Mouse (Mus musculus): ENCODE data around the gene Ifi27l2a. TPM values are rescaled to one million over a fixed set of nuclear protein-coding genes. Genes with fewer than 3 reads are reported as not detected.

The Ifi27l2a gene
- polyA plus RNA-seq, 3 experiments from 2014 or later = 960 to 1,720 (median 961) TPM

DNA sequence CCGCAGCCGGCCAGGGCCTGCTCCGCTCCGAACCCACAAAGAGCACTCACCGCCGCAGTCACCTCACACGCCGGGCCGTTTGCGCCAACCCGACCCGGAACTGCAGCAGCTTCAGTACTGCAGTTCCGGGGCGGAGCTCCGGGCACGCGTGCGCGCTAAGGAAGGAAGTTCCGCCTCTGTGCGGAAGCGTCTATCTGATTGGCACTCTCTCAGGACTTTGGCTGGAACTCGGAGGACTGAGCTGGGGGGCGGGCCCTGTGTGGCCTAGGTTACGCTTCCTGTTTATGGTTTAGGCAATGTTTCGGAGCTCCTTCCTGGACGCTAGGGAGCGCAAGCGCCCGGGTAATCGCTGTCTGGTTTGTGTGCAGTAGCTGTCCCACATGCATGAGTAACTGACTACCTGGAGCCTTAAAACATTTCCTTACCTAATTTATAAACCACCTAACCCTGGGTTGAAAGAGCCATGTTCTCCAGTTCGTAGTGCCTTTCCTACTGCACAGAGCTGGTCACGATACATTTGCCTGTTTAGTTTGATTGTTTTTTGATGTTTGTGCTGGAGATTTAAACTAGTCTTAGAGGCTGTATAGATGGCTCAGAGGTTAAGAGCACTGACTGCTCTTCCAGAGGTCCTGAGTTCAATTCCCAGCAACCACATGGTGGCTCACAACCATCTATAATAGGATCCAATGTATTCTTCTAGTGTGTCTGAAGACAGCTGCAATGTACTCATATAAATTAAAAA, 17.6 kb downstream of the Ifi27l2a start, which contains the start of gene Ddx24:
Gene Ddx24, minus strand, starts transcription at position 102 of the 742 bp plus-strand sequence.
- ATAC-seq = peak; percentile 99

DNA sequence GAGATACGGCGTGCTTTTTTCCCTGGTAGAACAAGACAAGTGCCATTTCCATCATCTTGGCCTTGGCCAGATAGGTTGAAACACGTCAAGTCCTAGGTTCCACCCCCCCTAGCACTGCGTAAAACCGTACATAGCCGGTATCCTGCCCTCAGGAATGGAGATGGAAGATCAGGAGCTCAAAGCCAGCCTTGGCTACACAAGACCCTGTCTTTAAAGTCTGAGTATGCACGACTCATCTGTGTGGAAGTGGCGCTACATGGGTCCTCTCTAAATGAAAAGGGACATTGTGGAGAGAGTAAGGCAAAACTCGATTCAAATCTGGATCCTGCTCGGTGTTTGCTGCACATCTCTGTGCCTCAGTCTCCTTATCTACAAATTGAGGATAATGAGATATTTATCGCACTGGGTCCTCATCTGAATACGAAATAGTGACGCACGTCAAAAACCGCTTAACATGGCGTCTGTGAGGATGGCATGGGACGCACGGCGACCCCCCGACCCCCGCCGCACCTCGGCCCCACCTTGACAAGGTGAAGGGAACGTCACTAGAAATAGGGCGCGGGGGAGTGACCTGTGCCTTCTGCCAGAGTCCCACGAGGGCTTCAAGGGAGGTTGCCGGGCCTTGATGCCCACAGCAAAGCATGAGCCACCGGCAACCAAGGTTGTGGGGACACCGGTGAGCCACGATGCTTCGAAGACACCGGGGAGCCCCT, 18.3 kb downstream of the Ifi27l2a start:
- ATAC-seq = peak; percentile 1

DNA sequence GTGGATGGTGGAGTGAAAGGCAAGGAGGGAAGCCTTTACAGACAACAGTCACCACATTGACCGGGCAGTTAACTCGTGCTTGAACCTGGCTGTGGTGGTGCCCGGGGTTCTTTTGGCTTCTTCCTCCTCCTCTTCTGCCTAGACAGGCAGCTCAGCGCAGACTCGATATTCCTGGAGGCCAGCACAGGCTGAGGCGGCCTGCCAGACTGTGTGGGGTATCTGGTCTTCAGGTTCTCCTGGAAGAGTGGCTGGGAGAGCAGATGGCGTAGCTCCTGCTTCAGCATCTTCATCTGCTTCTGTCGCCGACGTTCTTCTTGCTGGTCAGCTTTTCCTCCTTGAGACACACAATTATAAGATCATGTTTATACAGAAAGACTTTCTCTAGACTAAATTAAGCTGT, 35.3 kb downstream of the Ifi27l2a start:
- ATAC-seq = no peak

DNA sequence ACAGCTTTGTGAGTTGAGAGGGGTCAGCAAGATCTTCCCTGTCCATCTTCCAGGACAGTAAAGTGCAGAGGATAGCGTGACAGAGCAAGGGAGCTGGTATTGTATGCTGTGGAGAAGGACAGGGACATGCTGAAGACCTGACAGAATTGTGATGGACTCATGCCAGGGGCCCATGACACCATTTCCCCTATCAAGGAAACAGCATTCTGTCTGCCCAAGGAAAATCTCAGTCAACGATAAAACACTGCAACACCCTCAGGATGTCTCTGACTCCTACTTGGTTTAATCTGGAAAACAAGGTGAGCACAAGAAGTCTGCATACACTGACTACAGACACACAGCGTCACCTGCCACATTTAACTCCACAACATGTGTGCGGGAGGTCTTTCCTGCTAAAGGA, 35.8 kb downstream of the Ifi27l2a start, which contains the start of gene 9330161L09Rik:
Gene 9330161L09Rik, minus strand, starts transcription at position 101 of the 400 bp plus-strand sequence.
- no peak for ATAC-seq

DNA sequence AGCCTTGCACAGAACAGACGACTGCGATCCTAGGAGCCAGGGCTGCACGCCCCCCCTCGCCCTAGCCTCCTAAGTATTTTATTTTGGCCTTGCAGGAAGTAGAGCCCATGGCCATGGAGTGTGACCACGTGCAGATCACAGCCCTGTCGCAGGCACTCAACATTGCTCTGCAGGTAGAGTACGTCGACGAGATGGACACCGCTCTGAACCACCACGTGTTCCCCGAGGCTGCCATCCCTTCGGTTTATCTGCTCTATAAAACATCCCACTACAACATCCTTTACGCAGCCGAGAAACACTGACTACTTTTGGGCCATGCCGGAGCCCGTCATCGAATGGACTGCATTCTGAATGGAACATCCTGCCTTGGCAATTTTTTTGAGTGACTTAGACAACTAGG, 39.3 kb downstream of the Ifi27l2a start:
- no peak for ATAC-seq

DNA sequence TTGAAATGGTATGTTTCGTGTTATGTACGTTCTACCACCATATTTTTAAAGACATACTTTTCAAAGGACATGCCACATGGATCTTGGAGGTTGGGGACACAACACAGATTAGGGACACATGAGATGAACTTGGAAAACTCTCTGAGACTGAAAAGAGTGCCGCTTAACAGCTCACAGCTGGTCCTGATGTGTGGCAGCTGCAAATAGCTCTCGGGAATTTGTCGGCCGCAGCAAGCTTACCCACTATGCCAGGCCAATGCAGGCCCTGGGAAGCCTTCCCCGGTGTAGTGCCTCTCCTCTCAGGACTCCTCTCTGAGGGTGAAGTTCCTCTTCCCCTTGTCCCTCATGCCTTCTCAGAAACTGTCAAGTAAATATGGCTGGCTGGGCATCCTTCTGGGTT, 46.7 kb downstream of the Ifi27l2a start:
- ATAC-seq = no peak

DNA sequence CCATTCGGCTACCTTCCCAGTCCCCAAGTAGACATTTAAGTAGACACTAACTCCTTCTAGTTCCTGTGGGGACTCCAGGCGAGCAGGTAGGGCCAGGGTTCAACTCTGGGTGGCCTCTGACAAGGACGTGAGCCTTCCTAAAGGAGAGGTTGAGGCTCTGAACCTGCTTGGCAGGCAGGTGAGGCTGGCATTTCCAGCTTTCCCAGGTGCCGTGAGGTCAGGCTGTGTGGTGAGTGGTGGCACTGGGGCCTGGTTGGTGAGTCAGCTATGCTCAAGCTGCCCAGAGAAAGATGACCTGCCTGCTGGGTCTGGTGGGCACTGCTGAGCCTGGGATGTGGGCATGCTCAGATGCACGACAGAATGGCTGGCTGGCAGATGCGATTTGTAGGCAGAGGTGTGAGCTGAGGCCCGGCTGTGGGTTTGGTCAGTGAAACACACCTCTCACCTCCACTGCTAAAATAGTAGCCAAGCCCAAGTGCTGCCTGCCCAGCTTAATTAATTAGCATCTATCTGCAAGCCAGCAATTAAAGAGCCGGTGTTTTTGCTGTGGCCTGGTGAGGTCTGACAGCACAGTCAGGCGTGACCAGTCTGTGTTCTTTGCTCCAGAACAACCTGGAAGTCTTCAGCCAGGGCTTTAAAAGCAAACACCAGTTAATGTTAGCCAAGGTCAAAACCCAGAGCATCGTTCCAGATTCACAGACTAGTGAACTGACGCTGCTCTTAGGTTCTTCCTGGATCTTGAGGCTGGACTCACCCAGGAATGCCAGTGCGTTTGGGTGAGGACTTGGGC, 47.8 kb downstream of the Ifi27l2a start:
- no peak for ATAC-seq

DNA sequence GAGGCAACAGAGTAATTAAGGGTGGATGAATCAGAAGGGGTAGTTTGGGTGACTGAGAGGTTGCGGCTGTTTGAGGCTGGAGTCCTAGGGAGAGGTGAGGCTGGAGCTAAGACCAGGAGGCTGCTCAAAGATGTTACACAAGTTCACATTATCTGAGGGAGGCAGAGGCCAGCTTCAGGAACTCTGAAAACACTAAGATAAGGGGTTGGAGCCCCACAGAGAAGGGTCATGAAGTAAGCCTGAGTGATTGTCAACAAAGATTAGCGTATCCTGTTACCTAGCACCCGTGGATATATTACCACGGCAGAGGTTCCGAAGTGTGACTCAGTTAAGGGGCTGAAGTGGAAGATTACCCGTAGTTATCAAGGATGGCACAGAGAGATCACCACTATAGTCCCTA, 50.0 kb downstream of the Ifi27l2a start:
- ATAC-seq = no peak

Other genes starting within 250 kb of the Ifi27l2a start
- not detected for gene Prima1, start 201.5 kb downstream of the Ifi27l2a start, polyA plus RNA-seq (2017; shearing (Covaris generic))
- gene Fam181a, start 132.7 kb downstream of the Ifi27l2a start, polyA plus RNA-seq (2017; shearing (Covaris generic)) = not detected
- 10 to 100 TPM; 22.5 to 68.5 (median 47.2) TPM for gene Asb2, start 87.7 kb downstream of the Ifi27l2a start, polyA plus RNA-seq (2017; shearing (Covaris generic))
- 1 to 10 TPM; 1.3 to 2.3 (median 1.9) TPM for gene Otub2, start 55.0 kb downstream of the Ifi27l2a start, polyA plus RNA-seq (2017; shearing (Covaris generic))
- 1 to 10 TPM in 2 of 3 experiments, not detected in 1; 1.1 TPM for gene 9330161L09Rik, start 35.9 kb downstream of the Ifi27l2a start, polyA plus RNA-seq (2017; shearing (Covaris generic))
- gene Ddx24, start 17.9 kb downstream of the Ifi27l2a start, polyA plus RNA-seq (2017; shearing (Covaris generic)) = 100 to 1,000 TPM; 232 to 344 (median 235) TPM
- gene Ifi27, start 9.5 kb downstream of the Ifi27l2a start, polyA plus RNA-seq (2017; shearing (Covaris generic)) = 100 to 1,000 TPM; 291 to 440 (median 388) TPM
- not detected for gene Ifi27l2b, start 13.5 kb upstream of the Ifi27l2a start, polyA plus RNA-seq (2017; shearing (Covaris generic))
- under 1 TPM in 1 of 3 experiments, not detected in 2; 0.28 TPM for gene Ppp4r4, start 88.6 kb upstream of the Ifi27l2a start, polyA plus RNA-seq (2017; shearing (Covaris generic))
- not detected for gene Serpina10, start 187.8 kb upstream of the Ifi27l2a start, polyA plus RNA-seq (2017; shearing (Covaris generic))
- not detected for gene Serpina6, start 213.5 kb upstream of the Ifi27l2a start, polyA plus RNA-seq (2017; shearing (Covaris generic))
- gene Serpina16, start 232.5 kb upstream of the Ifi27l2a start, polyA plus RNA-seq (2017; shearing (Covaris generic)) = not detected

Measured in inflammation-experienced regulatory T-cells, adult 6 months (primary cell).